Mouse (Mus musculus): ENCODE results near the gene Cbfa2t3.

Gene Cbfa2t3

GRCm38 (mm10) chr8:122699005-122699492, at the start of gene Cbfa2t3:
Gene Cbfa2t3, minus strand, starts transcription at chr8:122699109.
- DNase-seq, result no peak

GRCm38 (mm10) chr8:122747825-122748224, 48.9 kb upstream of the Cbfa2t3 start:
- DNase-seq, result no peak

GRCm38 (mm10) chr8:122746439-122746838, 47.5 kb upstream of the Cbfa2t3 start:
- DNase-seq, result no peak

GRCm38 (mm10) chr8:122745750-122746275, 46.9 kb upstream of the Cbfa2t3 start:
- no peak for DNase-seq

GRCm38 (mm10) chr8:122745022-122745749, 46.3 kb upstream of the Cbfa2t3 start:
- peak; percentile 62 for DNase-seq

- DNase-seq, result no peak
Measured at GRCm38 (mm10) chr8:122742471-122742870, 43.6 kb upstream of the Cbfa2t3 start.

GRCm38 (mm10) chr8:122739102-122739725, 40.3 kb upstream of the Cbfa2t3 start:
- DNase-seq, result peak; percentile 67

GRCm38 (mm10) chr8:122737886-122738285, 39.0 kb upstream of the Cbfa2t3 start:
- DNase-seq, result no peak

GRCm38 (mm10) chr8:122737071-122737470, 38.2 kb upstream of the Cbfa2t3 start:
- no peak for DNase-seq

- DNase-seq, result no peak
Measured at GRCm38 (mm10) chr8:122736623-122737022, 37.7 kb upstream of the Cbfa2t3 start.

- no peak for DNase-seq
Measured at GRCm38 (mm10) chr8:122735542-122736473, 36.9 kb upstream of the Cbfa2t3 start.

- DNase-seq, result no peak
Measured at GRCm38 (mm10) chr8:122735110-122735509, 36.2 kb upstream of the Cbfa2t3 start.

- no peak for DNase-seq
Measured at GRCm38 (mm10) chr8:122728630-122729029, 29.7 kb upstream of the Cbfa2t3 start.

GRCm38 (mm10) chr8:122727412-122727811, 28.5 kb upstream of the Cbfa2t3 start:
- no peak for DNase-seq

- DNase-seq, result no peak
Measured at GRCm38 (mm10) chr8:122726789-122727188, 27.9 kb upstream of the Cbfa2t3 start.

- DNase-seq, result no peak
Measured at GRCm38 (mm10) chr8:122725187-122725586, 26.3 kb upstream of the Cbfa2t3 start.

- peak; percentile 52 for DNase-seq
Measured at GRCm38 (mm10) chr8:122720811-122721640, 22.1 kb upstream of the Cbfa2t3 start.

GRCm38 (mm10) chr8:122720070-122720729, 21.3 kb upstream of the Cbfa2t3 start:
- DNase-seq, result no peak

GRCm38 (mm10) chr8:122719500-122720065, 20.7 kb upstream of the Cbfa2t3 start:
- no peak for DNase-seq

- no peak for DNase-seq
Measured at GRCm38 (mm10) chr8:122718711-122719499, 20.0 kb upstream of the Cbfa2t3 start.
